Mouse (Mus musculus): ENCODE data around the gene Gm17067.
"Not testable (repeated sequence)": the region's sequence is repeated elsewhere in the genome, so short reads cannot be mapped to it uniquely, and the experiment has no call there.

GRCm38 (mm10) chr7:42660140-42660539, 66.7 kb downstream of the Gm17067 start:
- not testable (repeated sequence) for TF ChIP-seq CTCF (IDR thresholded peaks at IDR 0.05; ENCODE audit: low read depth, low read length); POLR2AphosphoS5 (IDR thresholded peaks at IDR 0.05; ENCODE audit: insufficient replicate concordance, low read depth, low read length); GATA2 (IDR thresholded peaks at IDR 0.05; ENCODE audit: borderline replicate concordance, low read depth, low read length)
